Mouse (Mus musculus): ENCODE measurements around the gene Arhgef1. TPM values are rescaled to one million over a fixed set of nuclear protein-coding genes. Genes with fewer than 3 reads are reported as not detected.

Arhgef1 gene
- total and polyA plus RNA-seq, 3 experiments = 17.8 to 128 (median 37.8) TPM

DNA sequence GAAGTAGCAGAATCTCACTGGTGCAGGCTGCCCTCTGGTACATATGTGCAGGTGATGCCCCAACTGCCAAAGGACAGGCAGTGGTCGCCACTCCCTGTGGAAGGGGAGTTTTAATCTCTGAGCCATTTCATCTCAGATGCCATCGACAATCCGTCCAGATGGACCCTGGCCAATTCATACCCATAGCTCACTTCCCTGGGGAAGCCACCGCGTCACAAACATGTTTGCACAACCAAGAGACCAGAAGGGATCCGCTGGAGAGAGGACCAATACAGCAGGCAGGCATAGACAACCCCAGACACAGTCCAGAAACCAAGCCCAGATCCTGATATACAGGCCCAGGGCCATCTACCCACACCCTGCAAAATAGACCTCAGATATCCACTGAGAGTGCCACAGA lies 27.8 kb downstream of the Arhgef1 start:
- peaks cover 9% of the 10 kb centered on the region for H3K27me3 ChIP-seq (replicated peaks)
- no peaks in the 10 kb centered on the region for H3K79me2 ChIP-seq (replicated peaks; ENCODE audit: control insufficient read depth, extremely low read depth, insufficient read depth, poor library complexity, severe bottlenecking)
- dilution Hi-C loops (cut with MboI; ENCODE audit: extremely low pct_ligation_motif_present, extremely low pct_unique_long_range_greater_than_20kb, low sequenced_read_pairs) = no loop called here

GRCm38 (mm10) chr7:24931651-24932050 lies 28.9 kb downstream of the Arhgef1 start:
- dilution Hi-C loops (cut with MboI; ENCODE audit: extremely low pct_ligation_motif_present, extremely low pct_unique_long_range_greater_than_20kb, low sequenced_read_pairs) = no loop called here
- no peak for TF ChIP-seq SMC3 (IDR thresholded peaks at IDR 0.05; ENCODE audit: low read depth, low read length)
- TF ChIP-seq USF2 (conservative IDR thresholded peaks at IDR 0.05; ENCODE audit: low read depth, low read length) = no peak
- no peak for TF ChIP-seq POLR2AphosphoS2 (IDR thresholded peaks at IDR 0.05; ENCODE audit: low read depth, low read length)
- no peak for TF ChIP-seq E2F4 (IDR thresholded peaks at IDR 0.05; ENCODE audit: insufficient replicate concordance, low read depth, low read length)
- TF ChIP-seq KAT2A (IDR thresholded peaks at IDR 0.05; ENCODE audit: insufficient replicate concordance, low read length) = no peak
- no peak for TF ChIP-seq MAX (IDR thresholded peaks at IDR 0.05; ENCODE audit: low read length)
- TF ChIP-seq ZKSCAN1 (IDR thresholded peaks at IDR 0.05; ENCODE audit: borderline replicate concordance, low read depth, low read length) = no peak
- TF ChIP-seq ELF1 (IDR thresholded peaks at IDR 0.05; ENCODE audit: low read depth, low read length) = no peak
- no peak for TF ChIP-seq TBP (conservative IDR thresholded peaks at IDR 0.05; ENCODE audit: low read depth, low read length)
- TF ChIP-seq MAFK (IDR thresholded peaks at IDR 0.05; ENCODE audit: insufficient replicate concordance, low read length) = no peak
- TF ChIP-seq JUN (IDR thresholded peaks at IDR 0.05; ENCODE audit: insufficient read depth, low read depth, low read length) = no peak
- TF ChIP-seq BHLHE40 (IDR thresholded peaks at IDR 0.05; ENCODE audit: low read depth, low read length) = no peak
- Histone ChIP-seq H3K79me2 (replicated peaks; ENCODE audit: control insufficient read depth, extremely low read depth, insufficient read depth, poor library complexity, severe bottlenecking) (no peaks in the 10 kb centered on the region), H3K4me3 (replicated peaks in 1 of 3; ENCODE audit: low read depth in 2 of 3, low read length in 2 of 3, poor library complexity in 1 of 3) (no peak overlapping the region), H3K27ac (ENCODE audit: insufficient read depth, low read depth) (no peak overlapping the region), H3K9me3 (replicated peaks; ENCODE audit: low read length) (no peaks in the 10 kb centered on the region), H3K36me3 (replicated peaks in 1 of 2; ENCODE audit: control insufficient read depth in 1 of 2, insufficient read depth in 1 of 2, low read length in 1 of 2) (peaks cover 13 to 29% of the 10 kb centered on the region in 2 experiments), H3K4me1 (ENCODE audit: control insufficient read depth in 1 of 2, insufficient read depth in 2 of 2) (peaks cover 2 to 3% of the 10 kb centered on the region in 2 experiments; a peak in 1 of 4 replicates), H3K4me2 (ENCODE audit: insufficient read depth, low read depth, poor library complexity, severe bottlenecking) (no peak overlapping the region), H3K9ac (ENCODE audit: insufficient read depth, low read depth) (no peak overlapping the region), H3K27me3 (replicated peaks) (peaks cover 9% of the 10 kb centered on the region)
- no peak for DNase-seq (ENCODE audit: extremely low read depth)
- in situ Hi-C loops (cut with MboI; ENCODE audit: low pct_ligation_motif_present, low pct_unique_long_range_greater_than_20kb, low sequenced_read_pairs) = no loop called here

More for the DNA sequence above, 27.8 kb downstream of the Arhgef1 start:
- H3K9ac ChIP-seq (ENCODE audit: insufficient read depth, low read depth) = no peak overlapping the region
- TF ChIP-seq SMC3 (IDR thresholded peaks at IDR 0.05; ENCODE audit: low read depth, low read length) (no peak), E2F4 (IDR thresholded peaks at IDR 0.05; ENCODE audit: insufficient replicate concordance, low read depth, low read length) (no peak), EP300 (IDR thresholded peaks at IDR 0.05; ENCODE audit: low read length) (no peak), POLR2A (IDR thresholded peaks at IDR 0.05; ENCODE audit: low read depth, low read length) (no peak), RCOR1 (conservative IDR thresholded peaks at IDR 0.05; ENCODE audit: low read depth, low read length) (no peak), UBTF (IDR thresholded peaks at IDR 0.05; ENCODE audit: low read depth, low read length) (no peak), BHLHE40 (IDR thresholded peaks at IDR 0.05; ENCODE audit: low read depth, low read length) (no peak), NRF1 (IDR thresholded peaks at IDR 0.05; ENCODE audit: low read depth, low read length) (no peak), MEF2A (IDR thresholded peaks at IDR 0.05; ENCODE audit: borderline replicate concordance, low read depth, low read length) (no peak), GABPA (IDR thresholded peaks at IDR 0.05; ENCODE audit: insufficient replicate concordance, low read depth, low read length) (no peak), RAD21 (IDR thresholded peaks at IDR 0.05; ENCODE audit: low read depth, low read length) (no peak), ZC3H11A (IDR thresholded peaks at IDR 0.05; ENCODE audit: low read depth, low read length) (no peak), TBP (conservative IDR thresholded peaks at IDR 0.05; ENCODE audit: low read depth, low read length) (no peak), MYC (IDR thresholded peaks at IDR 0.05; ENCODE audit: low read depth, low read length) (no peak), TCF12 (IDR thresholded peaks at IDR 0.05; ENCODE audit: low read depth, low read length) (no peak)
- no peak overlapping the region for H3K4me3 ChIP-seq (replicated peaks in 1 of 3; ENCODE audit: low read depth in 2 of 3, low read length in 2 of 3, poor library complexity in 1 of 3)
- peaks cover 0 to 3% of the 10 kb centered on the region in 2 experiments; a peak in 1 of 4 replicates for H3K4me1 ChIP-seq (ENCODE audit: control insufficient read depth in 1 of 2, insufficient read depth in 2 of 2)
- no peak overlapping the region for H3K4me2 ChIP-seq (ENCODE audit: insufficient read depth, low read depth, poor library complexity, severe bottlenecking)
- in situ Hi-C loops (cut with MboI; ENCODE audit: low pct_ligation_motif_present, low pct_unique_long_range_greater_than_20kb, low sequenced_read_pairs) = no loop called here
- H3K9me3 ChIP-seq (replicated peaks; ENCODE audit: low read length) = no peaks in the 10 kb centered on the region
- DNase-seq (ENCODE audit: extremely low read depth) = no peak
- no peak overlapping the region for H3K27ac ChIP-seq (ENCODE audit: insufficient read depth, low read depth)
- peaks cover 22 to 40% of the 10 kb centered on the region in 2 experiments for H3K36me3 ChIP-seq (replicated peaks in 1 of 2; ENCODE audit: control insufficient read depth in 1 of 2, insufficient read depth in 1 of 2, low read length in 1 of 2)

Measured in CH12.LX (cell line).